Mouse (Mus musculus): ENCODE results near the gene Tial1. TPM values are rescaled to one million over a fixed set of nuclear protein-coding genes. Genes with fewer than 3 reads are reported as not detected.

The Tial1 gene
- total and polyA plus RNA-seq, 3 experiments: 42.7 to 126 TPM; not detected in 1

DNA sequence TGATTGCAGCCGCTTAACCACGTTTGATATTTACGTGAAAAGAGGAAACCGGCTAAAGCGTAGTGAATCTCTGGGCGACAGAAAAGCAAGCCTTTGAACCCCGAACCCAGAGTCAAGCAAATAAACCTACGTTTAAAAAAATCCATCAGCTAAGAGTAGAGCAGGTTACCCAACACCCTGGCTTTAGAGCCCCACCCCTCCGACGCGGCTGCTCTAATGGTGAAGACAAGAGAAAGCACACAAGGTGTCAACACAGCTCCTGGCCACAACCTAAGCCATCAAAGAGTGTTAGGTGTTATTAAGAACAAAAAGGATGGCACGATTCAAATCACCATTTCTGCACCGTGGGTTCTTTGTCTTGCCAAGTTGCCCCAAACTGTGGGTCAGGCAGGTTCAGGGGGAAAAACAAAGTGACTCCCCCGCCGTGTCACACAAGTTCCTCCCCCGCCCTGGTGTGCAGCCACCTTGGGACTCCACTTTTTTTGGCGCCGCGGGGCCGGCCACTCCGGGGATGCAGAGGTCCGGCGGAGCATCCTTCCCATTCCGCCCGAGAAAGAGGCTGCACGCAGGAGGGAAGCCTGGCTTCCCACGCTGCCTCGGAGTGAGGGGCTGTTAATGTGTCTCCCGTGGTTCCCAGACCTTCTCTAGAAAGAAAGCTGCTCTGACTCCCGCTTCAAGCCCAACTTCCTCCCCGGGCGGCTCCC is 44.1 kb downstream of the Tial1 start:
- H3K9me3 ChIP-seq (replicated peaks; ENCODE audit: insufficient read depth, low read length): no peaks in the 10 kb centered on the region
- peak overlapping the region; percentile 58 to 90 for H3K4me3 ChIP-seq (ENCODE audit: control insufficient read depth in 1 of 2, insufficient read depth in 1 of 2, low read depth in 2 of 2, low read length in 2 of 2)
- peaks cover 0 to 20% of the 10 kb centered on the region in 2 experiments; a peak in 2 of 4 replicates for H3K36me3 ChIP-seq (ENCODE audit: control insufficient read depth in 1 of 2, insufficient read depth in 2 of 2, low read length in 2 of 2)
- DNase-seq (ENCODE audit: low read depth, low spot score): peak; percentile 61
- H3K27me3 ChIP-seq (ENCODE audit: control insufficient read depth in 1 of 2, insufficient read depth in 2 of 2, low read length in 2 of 2): peaks cover 0 to 3% of the 10 kb centered on the region in 2 experiments; a peak in 1 of 4 replicates
- H3K9ac ChIP-seq (ENCODE audit: control insufficient read depth, low read depth, low read length, poor library complexity, severe bottlenecking): peak overlapping the region; percentile 85
- H3K79me2 ChIP-seq (ENCODE audit: control insufficient read depth, insufficient read depth, low read length, poor library complexity): peaks cover 2% of the 10 kb centered on the region
- peaks cover 3 to 38% of the 10 kb centered on the region in 2 experiments; a peak in 3 of 4 replicates for H3K4me1 ChIP-seq (ENCODE audit: control insufficient read depth in 1 of 2, insufficient read depth in 2 of 2, low read length in 2 of 2)
- H3K27ac ChIP-seq (ENCODE audit: control insufficient read depth, low read depth, low read length): no peak overlapping the region
- no peak for TF ChIP-seq NELFE (IDR thresholded peaks at IDR 0.05; ENCODE audit: low read depth, low read length)
- TF ChIP-seq RCOR1 (IDR thresholded peaks at IDR 0.05; ENCODE audit: low read depth, low read length): no peak
- TF ChIP-seq CTCF (IDR thresholded peaks at IDR 0.05 in 2 of 3, conservative IDR thresholded peaks at IDR 0.05 in 1 of 3; ENCODE audit: control insufficient read depth in 1 of 3, insufficient read depth in 1 of 3, low read depth in 2 of 3, low read length in 3 of 3, poor library complexity in 1 of 3, severe bottlenecking in 1 of 3): no peak
- TF ChIP-seq SIN3A (IDR thresholded peaks at IDR 0.05; ENCODE audit: low read length): peak; percentile 35; the same call in 1 of the 2 replicates
- TF ChIP-seq ZMIZ1 (IDR thresholded peaks at IDR 0.05; ENCODE audit: low read depth, low read length): no peak
- no peak for TF ChIP-seq CHD1 (IDR thresholded peaks at IDR 0.05; ENCODE audit: low read depth, low read length)
- TF ChIP-seq BHLHE40 (IDR thresholded peaks at IDR 0.05; ENCODE audit: borderline replicate concordance, low read depth, low read length): no peak

DNA sequence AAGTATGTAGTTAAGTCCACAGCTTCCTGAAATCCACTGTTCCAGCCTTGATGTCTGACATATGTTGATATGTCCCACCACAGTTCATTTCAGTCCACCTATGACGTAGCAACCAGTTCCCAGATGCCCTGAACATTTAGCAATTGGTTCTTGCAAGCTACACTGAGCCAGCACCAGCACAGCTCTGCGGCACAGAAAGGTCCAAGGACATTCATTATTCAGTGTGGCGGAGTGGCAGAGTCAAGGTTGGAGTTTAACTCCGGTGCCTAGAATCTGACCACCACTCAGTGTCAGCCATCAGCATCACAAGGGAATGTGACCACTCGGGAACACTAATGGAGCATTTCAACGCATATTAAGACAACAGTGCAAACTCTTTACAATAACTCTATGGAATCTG is 44.9 kb downstream of the Tial1 start:
- H3K27ac ChIP-seq (ENCODE audit: control insufficient read depth, low read depth, low read length): no peak overlapping the region
- TF ChIP-seq POLR2AphosphoS2 (IDR thresholded peaks at IDR 0.05; ENCODE audit: low read length): no peak
- TF ChIP-seq KAT2A (conservative IDR thresholded peaks at IDR 0.05; ENCODE audit: low read depth, low read length): no peak
- no peak for TF ChIP-seq ELF1 (IDR thresholded peaks at IDR 0.05; ENCODE audit: low read depth, low read length)
- TF ChIP-seq GATA1 (IDR thresholded peaks at IDR 0.05; ENCODE audit: low read depth, low read length): no peak
- no peak for TF ChIP-seq MYB (IDR thresholded peaks at IDR 0.05; ENCODE audit: low read depth, low read length)
- no peak for TF ChIP-seq SMC3 (IDR thresholded peaks at IDR 0.05; ENCODE audit: low read depth, low read length)
- TF ChIP-seq CHD2 (IDR thresholded peaks at IDR 0.05; ENCODE audit: low read length): no peak
- TF ChIP-seq ZMIZ1 (IDR thresholded peaks at IDR 0.05; ENCODE audit: low read depth, low read length): no peak
- TF ChIP-seq MAX (IDR thresholded peaks at IDR 0.05; ENCODE audit: low read length): no peak
- TF ChIP-seq NELFE (IDR thresholded peaks at IDR 0.05; ENCODE audit: low read depth, low read length): no peak
- no peak for TF ChIP-seq MXI1 (IDR thresholded peaks at IDR 0.05; ENCODE audit: low read depth, low read length)
- H3K27me3 ChIP-seq (ENCODE audit: control insufficient read depth in 1 of 2, insufficient read depth in 2 of 2, low read length in 2 of 2): peaks cover 0 to 3% of the 10 kb centered on the region in 2 experiments; a peak in 1 of 4 replicates
- no peaks in the 10 kb centered on the region for H3K9me3 ChIP-seq (replicated peaks; ENCODE audit: insufficient read depth, low read length)
- no peak for DNase-seq (ENCODE audit: low read depth, low spot score)
- peaks cover 2% of the 10 kb centered on the region for H3K79me2 ChIP-seq (ENCODE audit: control insufficient read depth, insufficient read depth, low read length, poor library complexity)
- no peak overlapping the region for H3K4me3 ChIP-seq (ENCODE audit: control insufficient read depth in 1 of 2, insufficient read depth in 1 of 2, low read depth in 2 of 2, low read length in 2 of 2)
- no peak overlapping the region for H3K9ac ChIP-seq (ENCODE audit: control insufficient read depth, low read depth, low read length, poor library complexity, severe bottlenecking)
- H3K4me1 ChIP-seq (ENCODE audit: control insufficient read depth in 1 of 2, insufficient read depth in 2 of 2, low read length in 2 of 2): peaks cover 3 to 43% of the 10 kb centered on the region in 2 experiments; a peak in 3 of 4 replicates
- peaks cover 0 to 23% of the 10 kb centered on the region in 2 experiments; a peak in 2 of 4 replicates for H3K36me3 ChIP-seq (ENCODE audit: control insufficient read depth in 1 of 2, insufficient read depth in 2 of 2, low read length in 2 of 2)
